Mouse (Mus musculus): ENCODE measurements around the gene Olfr553. TPM values are rescaled to one million over a fixed set of nuclear protein-coding genes. Genes with fewer than 3 reads are reported as not detected.

Olfr553 gene
- polyA plus RNA-seq (2017; shearing (Covaris generic)): not detected

GRCm38 (mm10) chr7:102618118-102618517, at the start of gene Olfr553:
Olfr553 (minus strand) TSS chr7:102618218.

DNA sequence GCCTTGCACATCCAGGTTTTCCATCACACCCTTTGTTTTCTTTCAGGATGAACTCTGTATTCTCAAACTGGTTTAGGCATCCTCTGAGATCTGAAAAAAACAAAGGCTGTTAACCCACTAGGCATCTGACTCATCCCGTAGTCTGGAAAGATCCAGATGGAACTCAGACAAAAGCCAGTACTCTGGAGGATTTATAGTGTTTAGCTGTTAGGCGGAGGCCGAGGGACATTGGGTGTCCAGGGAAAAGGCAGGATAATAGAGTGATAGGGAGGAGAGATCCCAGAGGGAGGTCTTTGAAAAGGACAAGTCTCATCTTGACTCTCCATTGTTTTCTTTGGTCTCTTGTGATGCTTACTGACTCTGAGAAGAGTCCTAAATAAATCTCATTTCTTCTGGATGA, 46.6 kb upstream of the Olfr553 start, which contains the start of gene Olfr556:
Olfr556 (plus strand) TSS at position 301 of the 400 bp plus-strand sequence.

DNA sequence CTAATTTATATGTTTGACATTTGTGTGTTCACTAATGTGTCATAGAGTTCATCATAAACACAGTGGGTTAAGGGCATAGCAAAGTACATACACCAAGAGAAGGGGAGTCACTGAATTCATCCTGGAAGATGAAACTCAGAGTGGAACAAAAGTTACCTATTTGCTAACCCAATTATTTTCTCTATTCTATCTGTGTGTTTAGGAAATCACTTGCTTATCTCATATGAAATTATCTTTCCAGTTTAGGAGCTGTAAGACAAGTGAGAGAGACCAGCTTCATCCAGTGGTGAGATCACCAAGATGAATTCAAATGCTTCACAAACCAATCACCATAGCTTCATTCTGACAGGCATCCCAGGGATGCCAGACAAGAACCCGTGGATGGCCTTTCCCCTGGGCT, 40.5 kb upstream of the Olfr553 start, which contains the start of gene Olfr555:
Olfr555 (plus strand) TSS at position 301 of the 400 bp plus-strand sequence.

DNA sequence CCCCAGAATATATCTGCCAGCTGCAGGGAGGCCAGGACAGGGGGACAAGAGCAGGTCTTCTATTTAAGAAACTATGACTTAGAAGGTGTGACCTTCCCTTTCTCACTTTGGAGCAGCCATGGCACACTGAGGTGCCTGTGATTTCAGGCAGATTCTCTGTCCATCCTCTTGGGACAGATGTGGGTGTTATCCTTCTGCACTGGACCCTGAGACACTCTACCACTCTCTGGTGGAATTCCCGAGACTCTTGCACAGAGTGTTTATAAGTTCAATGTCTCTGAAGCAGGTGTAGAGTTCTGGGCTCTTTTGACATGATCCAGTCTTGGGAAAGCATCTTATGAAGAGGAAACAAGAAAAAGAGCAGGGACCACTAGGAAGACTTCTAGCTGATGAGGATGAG, 20.1 kb upstream of the Olfr553 start, which contains the start of gene Olfr554:
Olfr554 (plus strand) TSS at position 301 of the 400 bp plus-strand sequence.

GRCm38 (mm10) chr7:102597378-102598031, 20.5 kb downstream of the Olfr553 start, which contains the start of gene Olfr552:
Olfr552 (plus strand) TSS chr7:102597770.

GRCm38 (mm10) chr7:102591786-102592185, 26.2 kb downstream of the Olfr553 start, which contains the start of gene Olfr551:
Olfr551 (minus strand) TSS chr7:102591886.

GRCm38 (mm10) chr7:102571142-102571541, 46.9 kb downstream of the Olfr553 start, which contains the start of gene Olfr550:
Olfr550 (plus strand) TSS chr7:102571442.

GRCm38 (mm10) chr7:102564999-102565997, 52.7 kb downstream of the Olfr553 start, which contains the start of gene Trim21:
Trim21 (minus strand) TSS chr7:102565486.

Other genes starting within 250 kb of the Olfr553 start
- gene Rrm1, start 176.5 kb downstream of the Olfr553 start, polyA plus RNA-seq (2017; shearing (Covaris generic)): 10 to 100 TPM; 40.4 to 42.0 TPM
- 1 to 10 TPM in 1 of 2 experiments, not detected in 1; 1.2 TPM for gene Olfr543, start 136.5 kb downstream of the Olfr553 start, polyA plus RNA-seq (2017; shearing (Covaris generic))
- 1 to 10 TPM in 1 of 2 experiments, under 1 TPM in 1; 0.28 to 2.7 TPM for gene Olfr544, start 129.9 kb downstream of the Olfr553 start, polyA plus RNA-seq (2017; shearing (Covaris generic))
- gene Olfr545, start 118.6 kb downstream of the Olfr553 start, polyA plus RNA-seq (2017; shearing (Covaris generic)): under 1 TPM; 0.28 to 0.97 TPM
- not detected for gene Olfr547, start 83.5 kb downstream of the Olfr553 start, polyA plus RNA-seq (2017; shearing (Covaris generic))
- not detected for gene Olfr548-ps1, start 77.3 kb downstream of the Olfr553 start, polyA plus RNA-seq (2017; shearing (Covaris generic))
- gene Olfr549, start 68.3 kb downstream of the Olfr553 start, polyA plus RNA-seq (2017; shearing (Covaris generic)): under 1 TPM in 1 of 2 experiments, not detected in 1; 0.69 TPM
- gene Trim21, start 52.7 kb downstream of the Olfr553 start, polyA plus RNA-seq (2017; shearing (Covaris generic)): 10 to 100 TPM; 96.3 to 99.0 TPM
- not detected for gene Olfr550, start 46.8 kb downstream of the Olfr553 start, polyA plus RNA-seq (2017; shearing (Covaris generic))
- gene Olfr551, start 26.3 kb downstream of the Olfr553 start, polyA plus RNA-seq (2017; shearing (Covaris generic)): not detected
- gene Olfr552, start 20.4 kb downstream of the Olfr553 start, polyA plus RNA-seq (2017; shearing (Covaris generic)): not detected
- 1 to 10 TPM in 1 of 2 experiments, under 1 TPM in 1; 0.71 to 1.7 TPM for gene Olfr554, start 20.2 kb upstream of the Olfr553 start, polyA plus RNA-seq (2017; shearing (Covaris generic))
- gene Olfr555, start 40.6 kb upstream of the Olfr553 start, polyA plus RNA-seq (2017; shearing (Covaris generic)): not detected
- gene Olfr556, start 46.7 kb upstream of the Olfr553 start, polyA plus RNA-seq (2017; shearing (Covaris generic)): under 1 TPM in 1 of 2 experiments, not detected in 1; 0.30 TPM
- gene Trim68, start 69.1 kb upstream of the Olfr553 start, polyA plus RNA-seq (2017; shearing (Covaris generic)): 10 to 100 TPM; 12.4 to 17.0 TPM
- gene Olfr557, start 77.7 kb upstream of the Olfr553 start, polyA plus RNA-seq (2017; shearing (Covaris generic)): under 1 TPM in 1 of 2 experiments, not detected in 1; 0.24 TPM
- not detected for gene Olfr558, start 84.0 kb upstream of the Olfr553 start, polyA plus RNA-seq (2017; shearing (Covaris generic))
- not detected for gene Olfr33, start 100.9 kb upstream of the Olfr553 start, polyA plus RNA-seq (2017; shearing (Covaris generic))
- 1 to 10 TPM in 1 of 2 experiments, not detected in 1; 1.5 TPM for gene Olfr559, start 109.3 kb upstream of the Olfr553 start, polyA plus RNA-seq (2017; shearing (Covaris generic))
- not detected for gene Olfr560, start 141.1 kb upstream of the Olfr553 start, polyA plus RNA-seq (2017; shearing (Covaris generic))
- not detected for gene Olfr78, start 141.3 kb upstream of the Olfr553 start, polyA plus RNA-seq (2017; shearing (Covaris generic))
- gene Olfr561, start 153.0 kb upstream of the Olfr553 start, polyA plus RNA-seq (2017; shearing (Covaris generic)): not detected
- under 1 TPM in 1 of 2 experiments, not detected in 1; 0.49 TPM for gene Olfr564, start 185.3 kb upstream of the Olfr553 start, polyA plus RNA-seq (2017; shearing (Covaris generic))
- not detected for gene Olfr566, start 240.5 kb upstream of the Olfr553 start, polyA plus RNA-seq (2017; shearing (Covaris generic))

Data from inflammation-experienced regulatory T-cells (primary cell).